Mouse (Mus musculus) CH12F3 (cell line): ENCODE data around the gene Dpep1.
"Not testable (repeated sequence)": the region's sequence is repeated elsewhere in the genome, so short reads cannot be mapped to it uniquely, and the experiment has no call there.

ENCODE experiments used
- in situ Hi-C: fragments of 300-500 bp; cut with MboI; formaldehyde crosslinking; loops from 2 replicates; pipeline ENCODE4 v1.14.3; 2020; ENCODE audit warnings: low sequenced_read_pairs

Dpep1 gene

DNA sequence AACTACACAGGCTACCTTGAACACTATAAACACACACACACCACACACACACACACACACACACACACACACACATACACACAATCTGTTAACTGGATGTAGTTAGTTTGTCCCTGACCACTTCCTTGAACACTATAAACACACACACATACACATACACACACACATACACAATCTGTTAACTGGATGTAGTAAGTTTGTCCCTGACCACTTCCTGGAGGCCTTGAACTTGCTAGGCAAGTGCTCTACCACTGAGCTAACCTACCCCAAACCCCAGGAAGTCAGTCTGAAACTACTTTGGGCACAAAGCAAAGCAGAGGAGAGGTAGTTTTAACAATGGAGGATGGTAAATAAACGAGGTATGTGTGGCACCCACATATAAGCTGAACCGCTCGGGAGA is 17.5 kb downstream of the Dpep1 start:
- in situ Hi-C loops, result loop anchor here (5.0 kb wide), 1 partner anchor 96 kb away; no protein-coding TSS in a partner anchor

DNA sequence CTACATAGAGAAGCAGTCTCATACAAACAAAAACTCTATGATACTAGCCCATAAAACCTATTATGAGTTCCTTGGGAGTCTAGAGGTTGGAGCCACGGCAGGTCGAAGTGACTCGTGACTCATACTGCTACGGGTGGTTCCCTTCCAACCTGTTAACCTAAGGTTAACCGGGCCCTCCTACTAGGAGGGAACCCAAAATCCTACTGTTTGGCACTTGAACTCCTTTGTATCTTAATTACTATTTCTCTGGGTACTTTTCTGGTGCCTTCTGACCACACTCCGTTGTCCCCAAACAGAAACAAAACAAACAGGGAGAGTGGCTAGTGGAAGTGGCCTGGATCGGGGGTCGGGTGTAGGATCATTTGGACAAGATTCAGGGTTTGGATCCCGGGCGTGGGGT is 25.8 kb downstream of the Dpep1 start:
- in situ Hi-C loops, result no loop called here

DNA sequence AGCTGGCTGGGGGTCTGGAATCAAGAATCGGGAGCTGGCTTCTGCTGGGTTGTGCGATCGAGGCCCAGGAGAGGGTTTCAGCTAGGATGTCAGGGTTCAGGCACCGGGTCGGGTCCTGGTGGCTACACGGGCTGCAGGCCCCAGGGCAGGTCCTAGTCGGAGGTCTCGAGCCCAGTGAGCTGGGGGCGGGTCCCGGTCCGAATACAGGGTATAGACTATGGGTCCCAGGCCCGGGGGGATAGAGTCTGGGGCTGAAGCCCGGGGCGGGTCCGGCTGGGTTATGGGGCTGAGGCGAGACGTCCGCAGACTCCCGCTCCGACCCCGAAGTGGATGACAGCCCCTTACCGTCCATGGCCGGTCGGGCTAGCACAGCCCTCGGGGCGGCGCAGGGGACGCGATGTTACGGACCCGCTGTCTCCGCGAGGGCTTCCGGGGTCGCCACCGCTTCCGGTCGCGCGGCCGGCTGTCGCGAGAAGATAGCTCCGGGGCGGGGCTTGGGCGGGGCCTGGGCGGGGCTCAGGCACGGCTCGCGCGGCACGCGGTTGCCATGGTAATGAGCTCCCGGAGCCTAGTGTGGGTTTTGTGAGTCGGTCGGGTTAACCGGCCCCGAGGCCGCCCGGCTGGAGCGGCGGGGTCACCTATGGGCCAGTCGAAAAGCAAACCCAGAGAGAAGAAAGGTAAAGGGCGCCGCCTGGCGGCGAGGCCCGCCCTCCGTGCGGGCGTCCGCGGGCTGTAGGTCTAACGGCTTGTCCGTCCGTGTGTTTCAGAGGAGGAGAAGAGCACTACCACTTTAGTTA is 26.5 kb downstream of the Dpep1 start, which contains the start of the genes Chmp1a and Spata33:
Gene Chmp1a (minus strand): TSS at position 443 of the 797 bp plus-strand sequence.
Gene Spata33 (plus strand): TSS at position 512 of the 797 bp plus-strand sequence.
- in situ Hi-C loops, result no loop called here

DNA sequence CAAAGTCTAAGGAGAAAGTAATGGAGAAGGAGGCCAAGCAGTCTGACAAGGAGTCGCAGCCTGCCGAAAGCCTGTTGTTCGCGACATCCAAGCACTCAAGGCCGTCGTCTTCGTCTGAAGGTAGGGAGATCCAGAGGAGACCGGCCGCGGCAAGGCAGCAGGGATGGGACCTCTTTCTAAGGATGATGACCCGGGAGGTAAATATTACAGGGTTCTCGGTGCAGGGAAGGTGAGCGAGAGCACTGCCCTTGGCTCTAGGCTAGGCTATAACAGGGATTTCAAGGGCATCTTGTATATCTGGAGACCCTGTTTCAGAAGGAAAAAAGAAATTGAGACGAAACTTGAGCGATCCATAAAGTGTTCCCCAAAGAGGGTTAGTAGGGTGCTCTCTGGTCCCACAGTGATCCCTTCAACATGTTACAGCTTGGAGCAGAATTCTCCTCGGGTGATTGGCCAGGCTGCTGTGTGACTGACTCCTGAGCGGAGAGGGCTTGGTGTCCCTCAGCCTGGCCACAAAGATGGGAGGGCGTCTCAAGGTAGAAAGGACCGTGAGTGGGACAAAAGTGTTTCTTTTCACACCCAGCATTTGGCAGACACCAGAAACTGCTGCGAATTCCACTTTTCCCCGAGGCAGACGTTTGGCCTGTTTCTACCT is 27.2 kb downstream of the Dpep1 start:
- in situ Hi-C loops, result no loop called here

DNA sequence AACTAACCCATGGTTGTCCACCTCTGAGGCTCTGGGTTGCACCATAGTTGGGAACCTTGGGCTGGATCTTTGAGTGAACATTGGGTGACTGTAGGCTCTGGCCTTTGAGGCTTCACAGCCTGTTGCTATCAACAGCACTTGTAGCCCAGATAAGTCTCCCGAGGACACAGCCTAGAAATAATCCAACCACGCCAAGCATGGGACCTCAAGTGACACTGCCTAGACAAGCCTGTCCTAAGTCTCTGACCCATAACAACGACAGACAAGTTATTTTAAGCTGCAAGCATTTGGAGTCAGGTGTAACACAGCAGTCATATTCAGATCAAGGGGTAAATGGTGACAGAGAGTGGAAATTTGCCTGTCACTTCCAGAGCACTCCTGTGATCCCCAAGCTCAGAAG is 29.4 kb downstream of the Dpep1 start:
- in situ Hi-C loops, result no loop called here

DNA sequence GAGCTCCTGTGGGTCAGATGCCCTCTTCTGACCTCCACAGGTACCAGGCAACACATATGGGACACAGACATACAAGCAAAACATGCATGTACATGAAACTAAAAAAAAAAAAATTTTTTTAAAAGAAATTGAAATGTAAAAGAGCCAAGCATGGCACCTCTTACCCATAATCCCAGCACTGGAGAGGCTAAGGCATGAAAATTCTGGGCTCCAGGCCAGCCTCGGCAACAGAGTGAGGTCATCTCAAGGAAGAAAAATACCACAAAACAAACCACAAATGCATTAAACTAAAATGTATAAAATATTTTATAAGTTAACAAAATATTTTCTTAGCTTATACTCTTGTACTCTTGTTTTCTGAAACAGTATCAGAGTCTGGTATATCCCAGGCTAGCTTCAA is 34.9 kb downstream of the Dpep1 start:
- in situ Hi-C loops, result no loop called here

DNA sequence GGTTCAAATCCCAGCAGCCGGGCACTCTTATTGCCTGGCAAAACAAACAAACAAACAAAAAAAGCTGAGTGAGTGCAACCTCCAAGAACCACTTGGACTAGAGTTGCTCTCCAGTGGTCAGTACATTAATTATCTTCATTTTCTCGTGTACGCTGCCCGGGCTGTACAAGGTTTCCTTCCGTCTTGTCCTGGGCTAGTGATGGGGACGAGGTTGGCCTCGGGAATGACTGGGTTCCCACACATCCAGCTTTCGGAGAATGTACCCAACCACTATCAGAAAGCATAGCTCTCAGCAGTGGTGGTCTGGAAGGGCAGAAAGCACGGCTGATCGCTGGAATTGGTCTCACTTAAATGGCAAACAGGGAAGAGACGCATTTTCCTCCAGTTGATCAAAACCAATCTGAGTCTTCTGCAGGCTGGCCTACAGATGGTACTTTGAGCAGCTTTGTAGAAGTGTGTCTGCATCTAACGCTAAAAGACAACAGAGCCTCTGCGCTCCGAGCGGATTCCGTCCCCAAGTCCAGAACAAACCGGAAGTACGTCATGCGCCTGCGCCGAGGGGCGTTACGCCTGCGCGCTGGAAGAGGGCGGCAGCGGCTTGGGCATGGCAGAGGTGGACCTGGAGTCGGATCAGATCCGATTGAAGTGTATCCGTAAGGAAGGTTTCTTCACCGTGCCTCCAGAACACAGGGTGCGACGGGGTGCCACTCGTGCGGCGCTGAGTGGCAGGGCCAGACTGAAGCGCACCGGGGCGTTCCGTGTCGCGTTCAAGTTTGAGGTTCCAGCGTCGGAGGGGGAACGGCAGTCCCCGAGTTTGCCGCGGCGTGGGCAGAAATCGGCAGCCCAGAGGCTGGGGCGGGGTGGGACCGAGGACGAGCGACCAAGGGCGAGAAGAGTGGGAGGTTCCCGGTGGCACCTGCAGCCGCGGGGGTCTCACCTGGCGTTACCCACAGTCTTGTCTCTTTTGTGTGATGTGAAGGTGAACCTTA is 38.5 kb downstream of the Dpep1 start, which contains the start of gene Cdk10:
Gene Cdk10 (plus strand): TSS at position 565 of the 989 bp plus-strand sequence.
- in situ Hi-C loops, result no loop called here

DNA sequence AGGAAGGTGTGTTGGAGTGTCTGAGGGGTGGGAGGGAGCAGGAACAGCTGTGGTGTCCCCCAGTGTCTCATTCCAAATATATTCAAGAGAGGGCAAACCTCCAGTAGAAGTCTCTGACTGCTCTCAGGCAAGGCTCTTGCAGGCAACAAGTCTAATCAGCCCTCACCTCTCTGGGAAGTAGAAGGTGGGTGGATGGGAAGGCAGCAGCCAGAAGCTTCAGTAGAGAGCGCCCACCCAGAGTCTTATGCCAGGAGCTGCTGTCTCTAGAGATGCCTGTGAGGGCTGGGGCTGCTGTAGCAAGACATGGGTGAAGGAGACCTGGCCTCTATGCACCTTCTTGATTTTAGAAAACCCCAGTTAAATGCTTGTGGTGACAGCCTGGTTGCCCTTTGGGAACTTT is 42.4 kb downstream of the Dpep1 start:
- in situ Hi-C loops, result no loop called here

DNA sequence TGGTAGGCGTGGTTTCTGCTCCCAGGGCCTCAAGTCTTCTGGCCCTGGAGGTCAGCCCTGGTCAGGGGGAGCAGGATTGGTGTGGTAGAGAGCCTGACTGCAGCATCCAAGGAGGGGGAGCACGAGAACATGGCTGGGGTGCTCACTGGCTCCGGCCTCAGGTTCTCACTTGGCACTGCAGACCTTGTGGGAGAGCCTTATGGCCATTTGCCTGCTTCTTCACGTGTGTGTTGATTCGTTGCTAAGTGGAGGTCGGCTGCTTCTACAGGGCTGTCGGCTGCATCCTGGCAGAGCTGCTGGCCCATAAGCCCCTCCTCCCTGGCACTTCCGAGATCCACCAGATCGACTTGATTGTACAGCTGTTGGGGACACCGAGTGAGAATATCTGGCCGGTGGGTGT is 44.3 kb downstream of the Dpep1 start:
- in situ Hi-C loops, result not testable (repeated sequence)

DNA sequence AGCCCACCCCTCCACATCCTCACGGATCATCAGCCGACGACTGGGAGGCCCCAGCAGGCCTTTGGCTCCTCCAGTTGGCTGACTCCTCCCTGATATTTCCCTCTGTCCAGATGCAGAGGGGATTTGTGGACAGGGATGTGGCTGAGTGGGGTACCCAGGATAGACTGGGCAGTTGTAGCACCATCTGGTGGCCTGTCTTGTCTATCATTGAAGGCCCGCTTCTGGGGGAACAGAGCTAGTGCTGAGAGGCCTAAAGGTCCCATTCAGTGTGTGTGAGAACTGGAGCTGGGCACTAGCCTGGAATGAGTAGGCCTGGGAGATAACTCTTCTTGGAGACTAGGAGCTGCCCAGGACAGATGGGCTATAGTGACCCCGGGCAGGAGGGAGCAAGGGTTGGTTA is 45.7 kb downstream of the Dpep1 start:
- in situ Hi-C loops, result no loop called here

DNA sequence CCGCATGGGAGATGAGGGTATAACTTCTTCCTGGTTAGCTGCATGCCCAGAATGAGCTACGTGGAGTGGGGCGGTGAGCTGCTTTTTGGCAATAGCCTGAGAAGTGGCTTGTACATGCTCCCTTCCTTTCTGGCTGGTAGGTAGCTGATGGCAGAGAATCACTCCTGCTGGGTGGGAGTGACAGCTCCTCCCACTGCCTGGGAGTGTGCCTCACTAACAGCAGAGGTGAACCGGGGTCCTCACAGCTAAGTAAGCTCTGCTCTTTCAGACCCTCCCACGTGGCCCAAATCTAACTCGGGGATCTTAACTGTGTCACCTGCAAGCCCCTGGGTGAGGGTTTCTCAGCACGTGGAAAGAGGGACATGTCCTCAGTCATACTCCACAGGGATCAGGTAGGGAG is 46.5 kb downstream of the Dpep1 start:
- in situ Hi-C loops, result no loop called here

DNA sequence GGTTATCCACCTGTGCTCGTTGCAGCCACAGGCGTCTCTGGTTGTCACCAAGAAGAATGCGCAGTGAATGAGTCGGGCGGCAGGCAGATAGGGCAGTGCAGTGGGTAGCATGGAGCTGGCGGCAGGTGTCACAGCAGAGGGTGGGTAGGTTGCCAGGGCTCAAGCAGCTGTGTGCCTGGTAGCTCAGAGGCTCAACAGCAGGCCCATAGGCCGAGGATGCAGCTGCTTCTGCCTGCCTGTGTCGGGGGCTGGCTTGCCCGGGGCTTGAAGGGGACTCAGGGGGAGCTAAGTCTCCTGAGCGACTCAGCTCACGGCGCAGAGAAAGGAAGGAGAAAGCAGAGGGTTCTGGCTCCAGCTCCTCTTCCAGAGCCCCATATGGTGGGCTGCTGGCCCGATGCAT is 47.3 kb downstream of the Dpep1 start:
- in situ Hi-C loops, result no loop called here

DNA sequence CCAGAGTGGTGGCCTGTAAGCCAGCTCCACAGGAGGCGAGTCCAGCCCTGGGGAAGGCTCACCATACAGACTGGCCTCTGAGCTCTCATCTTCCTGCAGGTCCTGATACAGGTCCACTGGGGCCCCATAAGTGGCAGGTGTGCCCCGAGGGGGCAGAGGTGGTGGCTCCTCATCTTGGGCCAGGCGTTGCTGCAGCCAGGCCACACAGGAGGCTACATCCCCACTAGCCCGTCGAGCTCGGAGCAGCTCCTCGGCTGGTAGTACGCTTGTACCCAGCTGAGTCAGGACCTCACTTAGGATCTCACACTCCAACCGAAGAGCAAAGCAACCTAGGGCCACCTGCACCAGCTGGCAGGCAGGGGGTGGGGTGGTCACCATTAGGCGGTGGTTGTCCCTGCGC is 47.7 kb downstream of the Dpep1 start:
- in situ Hi-C loops, result no loop called here

DNA sequence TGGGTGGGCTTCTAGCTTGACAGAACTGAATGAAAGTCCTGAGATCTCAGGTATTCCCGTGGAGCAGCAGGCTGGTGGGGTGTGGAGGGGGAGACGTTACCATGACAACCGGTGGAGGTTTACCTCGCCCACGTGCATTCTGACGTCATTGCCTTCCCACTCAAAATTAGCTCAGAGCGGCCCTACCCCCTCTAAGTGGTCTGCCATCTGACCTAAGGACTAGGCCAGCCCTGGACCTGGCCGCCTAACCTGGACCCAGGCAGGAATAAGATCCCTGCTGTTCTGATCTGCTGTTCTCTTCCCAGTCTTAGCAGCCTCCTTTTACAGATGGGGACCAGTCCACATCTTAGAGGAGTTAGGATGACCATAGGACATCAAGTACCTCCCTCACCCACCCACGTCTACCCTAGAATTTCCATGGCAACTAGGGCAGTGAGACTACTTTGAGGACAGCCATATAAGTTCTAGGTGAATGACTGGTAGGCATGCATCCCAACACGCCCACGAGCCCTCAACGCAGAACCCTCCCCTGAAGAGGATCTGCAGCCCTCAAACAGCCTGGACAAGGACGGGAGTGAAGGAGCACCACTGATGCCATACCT is 49.0 kb downstream of the Dpep1 start:
- in situ Hi-C loops, result no loop called here

DNA sequence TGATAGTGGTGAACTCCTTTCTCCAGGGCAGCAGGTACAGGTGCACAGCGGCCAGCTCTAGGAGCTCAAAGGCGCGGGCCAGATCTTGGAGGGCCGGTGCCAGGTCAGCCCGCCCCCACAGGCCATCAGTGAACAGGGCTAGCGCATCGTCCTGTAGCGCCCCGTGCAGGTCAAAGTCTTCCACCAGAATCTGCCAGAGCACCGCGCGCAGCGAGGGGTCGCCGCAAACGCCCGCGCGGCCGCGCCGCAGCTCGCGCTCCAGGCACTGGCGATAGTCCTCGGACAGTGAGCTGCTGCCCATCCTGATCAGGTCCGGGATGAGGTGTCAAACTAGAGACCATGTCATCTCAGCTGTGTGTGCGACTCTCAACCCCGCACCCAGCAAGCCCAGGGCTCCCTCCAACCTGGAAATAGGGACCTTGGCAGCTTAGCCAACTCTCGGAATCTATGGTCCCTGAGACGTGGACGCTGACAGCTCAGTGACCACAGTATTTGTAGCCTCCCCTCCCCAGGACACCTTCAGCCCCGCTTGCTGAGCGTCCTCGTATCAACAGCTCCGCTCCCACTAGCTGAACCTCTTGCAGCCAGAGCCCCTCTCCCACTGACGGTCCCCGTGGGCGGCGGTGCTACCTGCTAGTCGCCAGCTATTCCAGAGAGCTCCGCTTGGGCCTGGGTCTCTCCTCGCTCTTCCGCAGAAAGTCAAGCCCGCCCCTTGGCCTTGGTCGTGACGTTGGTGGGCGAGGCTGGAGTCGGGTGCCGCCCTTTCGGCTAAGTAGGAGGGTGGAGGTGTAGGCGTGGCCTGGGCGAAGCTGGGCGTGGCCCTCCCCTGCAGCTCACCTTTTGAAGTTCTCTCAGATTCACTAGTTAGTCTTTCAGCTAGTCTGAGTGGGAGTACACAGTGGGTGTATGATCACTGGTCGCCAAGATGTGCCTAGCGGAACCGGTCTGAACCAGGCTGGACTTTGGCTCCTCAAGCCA is 49.8 kb downstream of the Dpep1 start, which contains the start of gene Spata2l:
Gene Spata2l (minus strand): TSS at position 714 of the 978 bp plus-strand sequence.
- in situ Hi-C loops, result no loop called here

DNA sequence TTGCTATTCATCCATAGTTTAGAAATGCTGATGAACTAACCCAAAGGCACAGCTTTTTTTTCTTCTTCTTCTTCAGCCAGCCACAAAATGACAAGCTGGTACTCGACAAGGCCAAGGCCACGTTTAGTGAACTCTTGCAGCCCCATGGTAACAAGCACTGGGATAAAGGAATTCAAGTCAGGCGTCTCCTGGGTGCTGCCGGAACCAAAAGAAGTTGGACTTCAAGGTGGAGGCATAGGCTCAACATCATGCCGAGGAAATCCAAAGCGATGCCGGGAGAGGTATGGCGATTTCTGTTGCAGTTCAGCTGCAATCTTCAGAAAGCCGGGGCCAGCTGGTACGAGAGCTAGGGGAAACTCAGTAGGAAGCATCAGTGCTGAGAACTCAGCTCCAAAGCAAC is 53.4 kb downstream of the Dpep1 start:
- in situ Hi-C loops, result no loop called here

DNA sequence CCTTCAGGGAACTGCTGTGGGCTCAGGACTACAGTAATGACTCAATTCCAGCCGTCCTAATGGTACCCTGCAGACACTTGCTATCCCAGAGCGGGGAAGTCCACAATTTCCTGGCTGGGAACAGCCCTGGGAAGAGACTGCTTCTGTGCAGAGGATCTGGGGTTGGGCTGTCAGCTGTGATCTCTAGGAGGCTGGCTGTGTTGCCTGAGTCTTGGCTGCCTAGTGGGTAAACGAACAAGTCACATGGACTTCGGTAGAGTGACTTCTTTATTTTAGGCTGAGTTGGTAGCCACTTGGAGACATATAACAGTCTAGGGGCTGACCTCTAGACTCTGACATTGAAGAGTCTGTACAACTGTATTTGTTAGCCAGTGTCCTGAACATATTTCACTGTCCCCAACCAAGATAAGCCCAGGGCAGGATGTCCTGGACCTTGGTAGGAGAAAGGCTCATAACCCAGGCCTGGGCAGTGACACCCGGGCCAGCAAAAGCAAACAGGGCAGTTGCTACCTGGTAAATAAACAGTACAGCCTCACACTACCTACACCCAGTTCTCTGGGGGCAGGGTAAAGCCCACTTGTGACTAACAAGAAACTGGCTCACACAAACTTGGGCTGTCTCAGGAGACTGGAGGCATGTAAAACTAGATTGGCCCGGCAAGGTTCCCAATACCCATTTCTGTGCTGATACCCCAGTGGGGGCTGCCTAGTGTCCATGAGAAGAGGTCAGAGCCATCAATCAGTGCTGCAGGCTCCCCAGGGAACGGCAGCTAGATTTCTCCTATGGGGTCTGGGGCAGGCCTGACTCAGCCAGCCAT is 56.3 kb downstream of the Dpep1 start:
- in situ Hi-C loops, result no loop called here

DNA sequence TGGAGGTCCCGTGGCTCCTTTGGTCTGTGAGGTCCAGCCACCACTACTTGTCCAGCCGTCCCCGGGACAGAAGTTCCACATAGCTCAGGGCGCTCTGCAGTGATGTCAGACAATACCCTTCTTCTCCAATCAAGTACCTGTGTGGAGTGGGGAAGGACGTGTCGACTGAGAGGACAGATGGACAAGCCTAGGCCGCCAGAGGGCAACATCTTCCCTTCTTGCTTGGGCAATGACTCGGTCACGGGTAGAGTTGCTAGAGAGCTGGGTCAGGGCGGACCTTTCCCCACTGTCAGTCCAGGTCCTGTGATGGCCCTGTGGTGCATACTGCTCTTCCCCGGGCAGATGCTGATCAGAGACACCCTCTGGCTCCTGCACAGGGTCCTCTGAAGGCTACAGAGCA is 57.0 kb downstream of the Dpep1 start:
- in situ Hi-C loops, result no loop called here

DNA sequence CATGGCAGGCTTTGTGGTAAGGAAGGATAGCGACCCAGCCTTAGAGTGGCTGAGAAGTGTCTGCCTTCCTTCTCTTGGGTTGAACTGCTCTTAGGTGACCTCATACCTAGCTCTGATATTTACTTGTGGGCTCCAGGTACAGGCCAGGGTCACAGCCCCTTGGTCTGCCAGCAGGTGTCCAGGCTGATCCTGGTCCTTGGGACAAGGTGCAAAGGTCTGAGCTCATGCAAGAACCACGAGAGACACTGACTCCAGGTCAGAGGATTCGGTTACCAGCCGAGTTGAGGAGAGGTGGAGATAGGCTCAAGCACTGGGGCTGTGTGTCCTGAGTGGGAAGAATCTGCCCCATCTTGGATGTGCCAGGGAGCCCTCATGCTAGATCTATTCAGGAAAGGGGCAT is 58.3 kb downstream of the Dpep1 start:
- in situ Hi-C loops, result no loop called here
